Mouse (Mus musculus) kidney, adult 2 months (tissue): Measurements from ENCODE around the gene Itga11.

Source experiments
- CTCF ChIP-seq: fragments of 200-500 bp; conservative IDR thresholded peaks from 2 replicates; pipeline ENCODE4 v1.5.1; 2011; ENCODE audit warnings: low read depth, mild to moderate bottlenecking, control low read depth, low read length, moderate library complexity, mixed read lengths; ENCODE audit not compliant: insufficient read depth, insufficient read length
- POLR2A ChIP-seq: fragments of 200-500 bp; IDR thresholded peaks from one replicate; pipeline ENCODE4 v1.6.1; 2011; ENCODE audit warnings: low read depth, low read length, control low read depth

- TF ChIP-seq POLR2A (no peak), CTCF (peak; percentile 20; the same call in 1 of the 2 replicates)
Measured at GRCm38 (mm10) chr9:62714336-62714735, 36.7 kb downstream of the Itga11 start.
